Mouse (Mus musculus) ovary, adult 18-20 months (tissue): ENCODE data around the gene Asb9.
A peak's percentile ranks its signal among the peaks of the same experiment; 100 is the strongest.

ENCODE experiments used
- DNase-seq: peaks from one replicate; pipeline ENCODE4 v3.0.0; 2022; ENCODE audit warnings: low spot score, mixed read lengths

Gene Asb9

GRCm38 (mm10) chrX:164505709-164506498, at the start of gene Asb9:
Gene Asb9, plus strand, starts transcription at chrX:164506327.
- DNase-seq = no peak

- DNase-seq = no peak
Observed at GRCm38 (mm10) chrX:164459205-164459878, 46.8 kb upstream of the Asb9 start.

- DNase-seq = no peak
Observed at GRCm38 (mm10) chrX:164502258-164502657, 3.9 kb upstream of the Asb9 start.

GRCm38 (mm10) chrX:164507068-164507467, 941 bp downstream of the Asb9 start:
- DNase-seq = no peak

- DNase-seq = peak; percentile 24
Observed at GRCm38 (mm10) chrX:164508728-164509127, 2.6 kb downstream of the Asb9 start.

- DNase-seq = no peak
Observed at GRCm38 (mm10) chrX:164522138-164522537, 16.0 kb downstream of the Asb9 start.

- DNase-seq = no peak
Observed at GRCm38 (mm10) chrX:164526566-164526965, 20.4 kb downstream of the Asb9 start.

- DNase-seq = no peak
Observed at GRCm38 (mm10) chrX:164541436-164542317, 35.5 kb downstream of the Asb9 start.

GRCm38 (mm10) chrX:164570195-164570594, 64.1 kb downstream of the Asb9 start:
- DNase-seq = no peak

GRCm38 (mm10) chrX:164576967-164577366, 70.8 kb downstream of the Asb9 start:
- no peak for DNase-seq
